Mouse (Mus musculus) hindlimb bud, embryonic 11.5 days (tissue): ENCODE results near the gene Kif7.
A peak's percentile ranks its signal among the peaks of the same experiment; 100 is the strongest.

Experiments
- DNase-seq: peaks from one replicate; pipeline ENCODE4 v3.0.0-alpha.2; 2012; ENCODE audit warnings: low read depth, low spot score; ENCODE audit errors: extremely low spot score

The Kif7 gene

GRCm38 (mm10) chr7:79727091-79727490, 11.6 kb upstream of the Kif7 start:
- DNase-seq: no peak

- no peak for DNase-seq
These were observed 6.0 kb upstream of the Kif7 start for GRCm38 (mm10) chr7:79721386-79721977.

DNA sequence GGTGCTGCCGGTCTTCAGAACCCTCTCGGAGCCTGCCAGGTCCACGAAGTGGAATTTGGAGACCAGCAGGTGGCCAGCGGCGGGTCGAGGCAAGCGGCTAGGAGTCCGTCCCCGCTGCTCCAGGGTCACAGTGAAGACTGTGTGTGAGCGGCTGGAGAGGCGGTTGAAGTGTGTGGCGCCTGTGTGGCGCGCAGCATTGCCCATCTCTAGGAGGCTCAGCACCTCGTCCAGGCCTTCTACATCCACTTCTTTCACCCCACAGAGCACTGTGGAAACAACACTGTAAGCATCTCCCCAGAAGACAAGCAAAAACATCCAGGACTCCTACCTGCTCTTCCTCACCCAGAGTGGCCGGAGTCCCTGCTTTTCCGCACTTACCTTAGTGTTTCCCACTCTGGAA, 4.7 kb downstream of the Kif7 start:
- no peak for DNase-seq

GRCm38 (mm10) chr7:79710130-79710607, 5.4 kb downstream of the Kif7 start:
- DNase-seq: no peak

DNA sequence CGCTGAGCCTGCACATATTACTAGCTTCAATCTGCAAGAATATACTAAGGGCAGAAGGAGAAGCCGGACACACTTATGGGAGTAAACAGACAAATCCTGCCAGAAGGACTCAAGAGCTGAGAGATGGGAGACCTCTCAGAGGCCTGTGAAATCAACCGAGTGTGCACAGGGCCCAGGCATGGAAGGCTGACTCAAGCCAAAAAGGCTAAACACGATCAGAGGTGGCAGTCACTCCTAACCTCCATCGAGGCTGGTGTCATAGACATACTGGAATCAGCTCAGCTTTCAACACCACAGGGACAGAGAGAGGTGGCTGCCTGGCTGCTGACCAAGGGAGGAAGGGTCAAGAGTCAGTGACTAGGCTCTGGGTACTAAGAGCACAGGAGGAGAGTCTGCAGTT, 10.3 kb downstream of the Kif7 start:
- no peak for DNase-seq

GRCm38 (mm10) chr7:79702755-79703154, 12.8 kb downstream of the Kif7 start:
- DNase-seq: no peak

- no peak for DNase-seq
These were observed 19.0 kb downstream of the Kif7 start for GRCm38 (mm10) chr7:79696495-79696894.

GRCm38 (mm10) chr7:79680231-79680630, 35.3 kb downstream of the Kif7 start:
- no peak for DNase-seq

DNA sequence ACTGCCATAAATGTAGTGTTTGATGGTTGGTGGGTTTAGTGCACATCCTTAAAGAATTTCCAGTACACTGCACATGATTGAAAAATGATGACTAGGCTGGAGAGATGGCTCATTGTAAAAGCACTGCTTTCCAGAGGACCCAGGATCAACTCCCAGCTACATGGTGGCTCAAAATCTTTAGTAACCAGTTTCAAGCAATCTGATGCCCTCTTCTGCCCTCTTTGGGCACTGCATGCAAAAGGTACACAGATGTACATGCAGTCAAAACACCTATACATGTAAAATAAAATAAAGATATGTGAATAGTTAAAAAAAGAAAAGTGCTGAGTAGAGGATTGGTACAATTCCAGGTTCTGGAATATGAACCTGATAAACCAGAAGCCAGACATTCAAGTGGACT, 36.3 kb downstream of the Kif7 start:
- no peak for DNase-seq

DNA sequence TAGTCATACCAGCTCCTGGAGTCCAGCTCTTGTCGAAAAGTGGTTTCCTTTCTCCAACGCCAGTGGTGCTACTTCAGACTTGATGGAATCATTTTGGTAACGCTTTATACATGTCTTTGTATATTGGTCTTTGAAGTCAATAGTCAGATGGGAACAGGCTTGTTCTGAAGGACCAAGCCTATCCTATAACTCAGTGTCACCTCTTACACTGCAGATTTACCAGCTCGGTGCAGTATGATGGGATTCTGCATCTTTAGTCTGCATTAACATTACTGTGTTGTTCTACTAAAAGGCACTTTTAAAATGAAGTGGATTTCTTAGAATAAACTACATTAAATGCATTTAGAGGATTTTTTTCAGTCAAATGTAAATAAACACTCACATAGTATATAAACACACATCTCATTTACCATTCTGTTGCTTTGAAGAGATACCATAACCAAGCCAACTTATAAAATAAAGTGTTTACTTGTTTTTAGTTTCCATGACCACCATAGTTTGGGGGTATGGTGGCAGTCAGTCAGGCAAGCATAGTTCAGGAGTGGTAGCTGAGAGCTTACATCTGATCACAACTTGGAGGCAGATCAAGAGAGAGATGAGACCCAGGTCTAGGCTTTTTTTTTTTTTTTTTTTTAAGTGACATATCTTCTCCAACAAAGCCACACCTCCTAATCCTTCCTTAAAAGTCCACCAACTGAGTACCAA, 44.5 kb downstream of the Kif7 start:
- DNase-seq: no peak

- no peak for DNase-seq
These were observed 48.8 kb downstream of the Kif7 start for GRCm38 (mm10) chr7:79666690-79667089.

- no peak for DNase-seq
These were observed 54.1 kb downstream of the Kif7 start for GRCm38 (mm10) chr7:79661253-79661890.

DNA sequence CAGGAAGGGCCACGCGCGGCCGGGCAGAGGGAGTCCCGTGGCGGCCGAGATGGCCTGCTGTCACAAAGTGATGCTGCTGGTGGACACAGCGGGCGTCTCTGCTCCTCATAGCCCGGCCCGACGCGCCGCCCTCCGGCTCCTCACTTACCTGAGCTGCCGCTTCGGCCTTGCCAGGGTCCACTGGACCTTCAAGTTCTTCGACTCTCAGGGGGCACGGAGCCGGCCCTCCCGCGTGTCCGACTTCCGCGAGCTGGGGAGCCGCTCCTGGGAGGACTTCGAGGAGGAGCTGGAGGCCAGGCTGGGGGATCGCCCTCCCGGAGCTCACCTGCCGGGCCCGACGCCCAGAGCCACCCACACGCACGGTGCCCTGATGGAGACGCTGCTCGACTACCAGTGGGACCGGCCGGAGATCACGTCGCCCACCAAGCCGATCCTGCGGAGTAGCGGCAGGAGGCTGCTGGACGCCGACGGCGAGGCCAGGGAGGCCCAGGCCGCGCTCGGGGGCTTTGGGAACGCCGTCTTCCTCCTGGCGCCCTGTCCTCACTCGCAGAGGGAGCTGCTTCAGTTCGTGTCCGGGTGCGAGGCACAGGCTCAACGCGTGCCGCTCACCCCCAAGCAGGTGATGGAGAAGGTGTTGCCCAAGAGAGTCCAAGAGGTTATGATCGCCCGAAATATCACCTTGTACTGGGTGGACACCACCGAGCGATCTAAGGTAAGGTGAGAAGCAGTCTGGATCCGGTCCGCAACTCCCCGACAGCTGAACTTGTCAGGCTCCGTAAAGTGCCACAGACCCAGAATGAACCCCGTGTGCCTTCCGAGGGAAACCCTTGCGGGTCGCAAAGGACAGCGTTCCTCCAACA, 55.0 kb downstream of the Kif7 start:
- no peak for DNase-seq

DNA sequence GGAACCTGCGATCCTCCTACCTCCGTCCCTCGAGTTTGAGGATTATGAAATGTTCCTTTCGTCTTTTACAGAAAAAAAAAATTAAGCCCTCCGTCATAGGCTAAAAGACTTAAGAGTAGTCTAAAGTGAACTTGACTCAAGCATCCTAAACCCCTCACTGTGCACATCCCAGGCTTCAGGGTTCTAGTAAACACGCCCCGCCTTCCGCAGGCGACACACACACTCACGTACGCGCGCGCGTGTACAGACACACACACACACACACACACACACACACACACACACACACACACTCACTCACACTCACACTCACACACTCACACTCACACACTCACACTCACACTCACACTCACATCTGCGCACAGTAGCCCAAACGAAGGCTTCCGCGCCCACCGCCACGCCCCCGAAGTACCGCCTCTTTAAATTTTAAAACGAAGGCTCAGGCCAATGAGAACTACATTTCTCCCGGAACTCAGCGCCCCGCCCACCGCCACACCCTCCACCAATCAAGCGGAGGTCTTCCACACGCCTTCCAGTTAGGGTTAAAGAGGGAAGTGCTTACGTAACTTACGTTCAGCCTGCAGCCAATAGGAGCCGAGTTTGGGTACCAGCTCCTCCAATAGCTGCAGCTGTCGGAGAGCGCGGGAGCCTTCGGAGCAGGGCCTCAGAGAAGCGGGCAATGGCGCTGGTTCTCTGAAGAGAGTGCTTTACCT, 55.8 kb downstream of the Kif7 start, which contains the start of gene Ticrr:
Gene Ticrr (plus strand): TSS at position 619 of the 713 bp plus-strand sequence.
- DNase-seq: peak; percentile 93

GRCm38 (mm10) chr7:79654586-79654985, 60.9 kb downstream of the Kif7 start:
- DNase-seq: no peak

DNA sequence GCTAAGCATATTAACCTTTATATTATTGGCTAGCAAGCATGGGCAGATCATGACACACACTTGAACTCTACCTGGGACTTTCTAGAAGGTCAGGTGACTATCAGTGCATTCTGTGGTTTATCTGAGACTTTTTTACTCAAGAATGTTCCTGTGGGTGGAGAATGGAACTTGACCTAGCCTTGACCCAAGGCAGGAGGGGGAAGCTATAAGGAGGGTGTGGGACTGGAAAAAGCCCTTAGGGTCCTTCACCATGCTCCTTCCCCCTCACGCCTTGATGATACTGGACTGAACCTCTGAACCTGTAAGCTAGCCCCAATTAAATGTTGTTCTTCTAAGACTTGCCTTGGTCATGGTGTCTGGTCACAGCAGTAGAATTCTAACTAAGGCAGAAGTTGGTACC, 61.3 kb downstream of the Kif7 start:
- no peak for DNase-seq

- no peak for DNase-seq
These were observed 66.5 kb downstream of the Kif7 start for GRCm38 (mm10) chr7:79649005-79649404.
